In genomic region chr13:38232856-38233625, GRCm38 (mm10) we compare ENCODE assay signal across 16 mouse cellular contexts. TPM values are rescaled to one million over a fixed set of nuclear protein-coding genes. Genes with fewer than 3 reads are reported as not detected.
DNase-seq lines count a peak whose midpoint lies in the region; ATAC-seq lines count a peak whose summit lies in the region.
"Had no signal": no experiment of that assay in that cellular context is flagged by ENCODE, and none has a peak within 500 bp of the region (broad histone marks: within the 10 kb centered on the region; RNA-seq: fewer than 3 reads in every experiment).

No protein-coding gene starts in this region.

- H3K9me3 ChIP-seq in hindbrain, embryonic 11.5 days (ENCODE audit: control insufficient read depth, low read length) = no peaks in the 10 kb centered on the region
- H3K9me3 ChIP-seq: embryonic facial prominence, embryonic 12.5 days; forebrain, embryonic 15.5 days; hindbrain, embryonic 13.5 days; intestine, embryonic 15.5 days had no signal

- no peaks in the 10 kb centered on the region for H3K27me3 ChIP-seq in hindbrain, embryonic 11.5 days (ENCODE audit: control insufficient read depth, insufficient read depth, low read length)
- H3K27me3 ChIP-seq: embryonic facial prominence, embryonic 12.5 days; forebrain, embryonic 15.5 days; hindbrain, embryonic 13.5 days; intestine, embryonic 15.5 days had no signal

- ATAC-seq in hindbrain, embryonic 11.5 days (ENCODE audit: low FRiP score) = no peak
- ATAC-seq: forebrain, embryonic 15.5 days; intestine, embryonic 15.5 days had no signal

- WGBS in hindbrain, embryonic 11.5 days = 76% methylated on average over 3 of the region's 3 CpGs

- H3K4me3 ChIP-seq in hindbrain, embryonic 11.5 days (ENCODE audit: low read depth, low read length) = no peak overlapping the region
- H3K4me3 ChIP-seq: embryonic facial prominence, embryonic 12.5 days; forebrain, embryonic 15.5 days; hindbrain, embryonic 13.5 days; intestine, embryonic 15.5 days had no signal

- H3K4me1 ChIP-seq in hindbrain, embryonic 11.5 days (replicated peaks; ENCODE audit: control insufficient read depth, insufficient read depth, low read length) = no peaks in the 10 kb centered on the region
- H3K4me1 ChIP-seq: embryonic facial prominence, embryonic 12.5 days; hindbrain, embryonic 13.5 days; intestine, embryonic 15.5 days had no signal

- DNase-seq in heart, adult 8-10 months (ENCODE audit: low spot score) = peak; percentile 11
- no peak for DNase-seq in heart, postnatal 25 days (ENCODE audit: low spot score)
- peak; percentile 2 for DNase-seq in NIH3T3 (ENCODE audit: low read depth)
- DNase-seq in adipocyte (ENCODE audit: low spot score) = peak; percentile 3
- peak; percentile 15 for DNase-seq in skeletal muscle tissue, adult 2 months (ENCODE audit: low read depth, low spot score)
- no peak for DNase-seq in hindbrain, embryonic 11.5 days (ENCODE audit: low spot score)
- DNase-seq: adrenal gland, postnatal 10 days; cerebellum, adult 11 months; cerebellum, adult 8-10 months; cerebellum, postnatal 14 days; gastrocnemius, postnatal 36 days; kidney, adult 2 months had no signal

- 0 out of 2 replicates have a peak, but pooled peaks cover 6% of the 10 kb centered on the region for H3K36me3 ChIP-seq in hindbrain, embryonic 11.5 days (ENCODE audit: control insufficient read depth, insufficient read depth, low read length)

- no peak overlapping the region for H3K4me2 ChIP-seq in hindbrain, embryonic 11.5 days (replicated peaks; ENCODE audit: low read depth, low read length)
- H3K4me2 ChIP-seq: embryonic facial prominence, embryonic 12.5 days; forebrain, embryonic 15.5 days; hindbrain, embryonic 13.5 days; intestine, embryonic 15.5 days had no signal

- no peak overlapping the region for H3K27ac ChIP-seq in hindbrain, embryonic 11.5 days (ENCODE audit: low read depth, low read length)
- H3K27ac ChIP-seq: embryonic facial prominence, embryonic 12.5 days; forebrain, embryonic 15.5 days; hindbrain, embryonic 13.5 days; intestine, embryonic 15.5 days had no signal

- no peak overlapping the region for H3K9ac ChIP-seq in hindbrain, embryonic 11.5 days (ENCODE audit: low read depth, low read length)
- H3K9ac ChIP-seq: embryonic facial prominence, embryonic 12.5 days; forebrain, embryonic 15.5 days; hindbrain, embryonic 13.5 days; intestine, embryonic 15.5 days had no signal

- intact Hi-C loops in heart, postnatal 25 days (cut with DNase I) = no loop called here

RNA-seq across cellular contexts. Expression of gene Snrnp48, which starts 28.3 kb away (rescaled TPM):
- total RNA-seq in heart, adult 8-10 months (2022) = 10 to 100 TPM in 2 of 4 experiments, 1 to 10 TPM in 2; 6.5 to 15.6 (median 10.9) TPM
- 10 to 100 TPM in 1 of 2 experiments, 1 to 10 TPM in 1; 9.7 to 10.3 TPM for total RNA-seq in heart, postnatal 25 days (2021)
- 40.0 and 44.1 TPM in 2 replicates for polyA plus RNA-seq in hindbrain, embryonic 11.5 days (2014; fragmentation: Nextera tagmentation; extraction: Ambion mirVana)

Comparison
In these comparisons a context has a peak if more than half of its experiments do, and no peak if none do; other contexts are left out.
1. DNase-seq: peak in heart, adult 8-10 months (single experiment), NIH3T3 (single experiment), adipocyte (single experiment) and skeletal muscle tissue, adult 2 months (single experiment); none in heart, postnatal 25 days (single experiment) and hindbrain, embryonic 11.5 days (single experiment).